Mouse (Mus musculus): ENCODE results near the gene Zfand3.

- TF ChIP-seq MAX (IDR thresholded peaks at IDR 0.05; ENCODE audit: low read depth) (no peak), CEBPB (IDR thresholded peaks at IDR 0.05; ENCODE audit: insufficient read depth, poor library complexity, severe bottlenecking) (no peak), POLR2A (IDR thresholded peaks at IDR 0.05; ENCODE audit: insufficient read length, low read depth) (no peak), REST (IDR thresholded peaks at IDR 0.05; ENCODE audit: insufficient read depth, insufficient read length) (no peak), USF1 (IDR thresholded peaks at IDR 0.05; ENCODE audit: low read depth) (no peak)
Observed at GRCm38 (mm10) chr17:30099670-30100069, 95.1 kb downstream of the Zfand3 start.
